Mouse (Mus musculus) spleen, adult 2 months (tissue): Measurements from ENCODE around the gene Bard1.

Experiments used
- CTCF ChIP-seq: fragments of 200-500 bp; IDR thresholded peaks from 2 replicates; pipeline ENCODE4 v1.5.1; 2011; ENCODE audit warnings: mild to moderate bottlenecking, inconsistent platforms; ENCODE audit not compliant: insufficient read depth, insufficient read length, insufficient replicate concordance; ENCODE audit errors: extremely low read depth
- POLR2A ChIP-seq: fragments of 200-500 bp; IDR thresholded peaks from 2 replicates; pipeline ENCODE4 v1.6.1; 2011; ENCODE audit warnings: low read depth, low read length, inconsistent platforms

- TF ChIP-seq CTCF: no peak
- TF ChIP-seq POLR2A: no peak
Observed at GRCm38 (mm10) chr1:71101369-71101970, 1.5 kb downstream of the Bard1 start.
